8 mouse cellular contexts compared by ENCODE assay signal in the genomic region with DNA sequence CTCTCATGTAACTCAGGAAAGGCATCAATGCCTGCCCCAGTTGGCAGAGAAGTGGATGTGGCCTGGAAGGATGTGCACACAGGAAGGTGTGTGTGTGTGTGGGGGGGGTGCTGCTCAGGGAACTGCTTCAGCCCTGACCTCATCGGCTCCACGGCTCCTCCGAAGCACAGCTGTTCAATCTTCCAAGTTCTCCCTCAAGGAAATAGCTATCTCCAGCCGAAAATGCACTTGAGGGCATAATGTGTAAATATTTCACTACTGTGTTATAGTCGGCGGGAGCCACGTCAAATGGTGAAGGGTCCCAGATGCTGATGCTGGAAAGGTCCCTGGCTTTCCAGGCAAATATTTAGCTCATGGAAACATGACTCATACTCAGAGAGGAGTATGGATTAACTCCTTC. TPM values are rescaled to one million over a fixed set of nuclear protein-coding genes. Genes with fewer than 3 reads are reported as not detected.
DNase-seq lines count a peak whose midpoint lies in the region; ATAC-seq and TF ChIP-seq lines count a peak whose summit lies in the region.

No protein-coding gene starts in this region.

- peak; percentile 63 for TF ChIP-seq EP300 in stomach, postnatal 0 days (optimal IDR thresholded peaks at IDR 0.05)

- no peak for DNase-seq in limb, embryonic 10.5 days (ENCODE audit: low spot score)
- DNase-seq in stomach, postnatal 0 days (ENCODE audit: low spot score): peak; percentile 64
- no peak for DNase-seq in layer of hippocampus, adult 2 months (ENCODE audit: low spot score in 2 of 2)
- no peak for DNase-seq in spleen, adult 18-20 months

- 70% methylated on average over 7 of the region's 7 CpGs for WGBS in neural tube, embryonic 13.5 days
- 61% methylated on average over 7 of the region's 7 CpGs for WGBS in neural tube, embryonic 15.5 days
- WGBS in heart, embryonic 13.5 days: 29% methylated on average over 7 of the region's 7 CpGs
- 69% methylated on average over 7 of the region's 7 CpGs for WGBS in limb, embryonic 10.5 days
- WGBS in stomach, postnatal 0 days: 5% methylated on average over 7 of the region's 7 CpGs
- WGBS in midbrain, embryonic 15.5 days: 73% methylated on average over 7 of the region's 7 CpGs

- H3K36me3 ChIP-seq in neural tube, embryonic 13.5 days: no peaks in the 10 kb centered on the region
- H3K36me3 ChIP-seq in neural tube, embryonic 15.5 days: no peaks in the 10 kb centered on the region
- H3K36me3 ChIP-seq in heart, embryonic 13.5 days: peaks cover 50% of the 10 kb centered on the region
- peaks cover 68% of the 10 kb centered on the region for H3K36me3 ChIP-seq in limb, embryonic 10.5 days
- peaks cover 10% of the 10 kb centered on the region; the same call in 1 of the 2 replicates for H3K36me3 ChIP-seq in stomach, postnatal 0 days (ENCODE audit: control insufficient read depth, insufficient read depth, low read length)
- H3K36me3 ChIP-seq in midbrain, embryonic 15.5 days (replicated peaks): no peaks in the 10 kb centered on the region

- H3K9ac ChIP-seq in neural tube, embryonic 13.5 days: no peak overlapping the region
- H3K9ac ChIP-seq in neural tube, embryonic 15.5 days (replicated peaks): no peak overlapping the region
- no peak overlapping the region for H3K9ac ChIP-seq in heart, embryonic 13.5 days
- H3K9ac ChIP-seq in stomach, postnatal 0 days (ENCODE audit: low read length): no peak overlapping the region
- H3K9ac ChIP-seq in midbrain, embryonic 15.5 days: no peak overlapping the region

- no peak overlapping the region for H3K4me3 ChIP-seq in neural tube, embryonic 13.5 days
- no peak overlapping the region for H3K4me3 ChIP-seq in neural tube, embryonic 15.5 days (replicated peaks)
- no peak overlapping the region for H3K4me3 ChIP-seq in heart, embryonic 13.5 days
- no peak overlapping the region for H3K4me3 ChIP-seq in limb, embryonic 10.5 days
- H3K4me3 ChIP-seq in stomach, postnatal 0 days (ENCODE audit: low read depth, low read length): no peak overlapping the region
- no peak overlapping the region for H3K4me3 ChIP-seq in layer of hippocampus, adult 2 months
- no peak overlapping the region for H3K4me3 ChIP-seq in midbrain, embryonic 15.5 days

- H3K27ac ChIP-seq in neural tube, embryonic 13.5 days (replicated peaks): peak overlapping the region; percentile 61
- H3K27ac ChIP-seq in neural tube, embryonic 15.5 days (replicated peaks): no peak overlapping the region; the same call in 1 of the 2 replicates
- peak overlapping the region; percentile 88 for H3K27ac ChIP-seq in heart, embryonic 13.5 days (replicated peaks)
- peak overlapping the region; percentile 72 for H3K27ac ChIP-seq in limb, embryonic 10.5 days
- peak overlapping the region; percentile 70 for H3K27ac ChIP-seq in stomach, postnatal 0 days (replicated peaks)
- no peak overlapping the region for H3K27ac ChIP-seq in layer of hippocampus, adult 2 months
- H3K27ac ChIP-seq in midbrain, embryonic 15.5 days: no peak overlapping the region

- no peak for ATAC-seq in neural tube, embryonic 13.5 days (ENCODE audit: low read depth)
- ATAC-seq in neural tube, embryonic 15.5 days (ENCODE audit: low FRiP score): no peak
- ATAC-seq in heart, embryonic 13.5 days (ENCODE audit: extremely low read depth, insufficient number of reproducible peaks, low FRiP score, low TSS enrichment): peak; percentile 64; the same call in 1 of the 2 replicates
- ATAC-seq in stomach, postnatal 0 days (ENCODE audit: low FRiP score, low TSS enrichment): peak; percentile 84
- no peak for ATAC-seq in midbrain, embryonic 15.5 days (replicated peaks)

- no peak overlapping the region for H3K4me2 ChIP-seq in neural tube, embryonic 13.5 days
- H3K4me2 ChIP-seq in neural tube, embryonic 15.5 days: no peak overlapping the region
- H3K4me2 ChIP-seq in heart, embryonic 13.5 days: peak overlapping the region; percentile 7; the same call in 1 of the 2 replicates
- H3K4me2 ChIP-seq in stomach, postnatal 0 days (replicated peaks; ENCODE audit: low read depth): no peak overlapping the region
- no peak overlapping the region for H3K4me2 ChIP-seq in midbrain, embryonic 15.5 days

- no peaks in the 10 kb centered on the region for H3K27me3 ChIP-seq in neural tube, embryonic 13.5 days
- no peaks in the 10 kb centered on the region for H3K27me3 ChIP-seq in neural tube, embryonic 15.5 days (replicated peaks)
- no peaks in the 10 kb centered on the region for H3K27me3 ChIP-seq in heart, embryonic 13.5 days (replicated peaks)
- H3K27me3 ChIP-seq in limb, embryonic 10.5 days (ENCODE audit: low read depth, poor library complexity, severe bottlenecking): no peaks in the 10 kb centered on the region
- H3K27me3 ChIP-seq in stomach, postnatal 0 days (ENCODE audit: control insufficient read depth, insufficient read depth, low read length): no peaks in the 10 kb centered on the region
- no peaks in the 10 kb centered on the region for H3K27me3 ChIP-seq in midbrain, embryonic 15.5 days (replicated peaks)

- H3K9me3 ChIP-seq in neural tube, embryonic 13.5 days: no peaks in the 10 kb centered on the region
- H3K9me3 ChIP-seq in neural tube, embryonic 15.5 days (replicated peaks): no peaks in the 10 kb centered on the region
- H3K9me3 ChIP-seq in heart, embryonic 13.5 days: no peaks in the 10 kb centered on the region
- H3K9me3 ChIP-seq in limb, embryonic 10.5 days (replicated peaks): no peaks in the 10 kb centered on the region
- H3K9me3 ChIP-seq in stomach, postnatal 0 days (ENCODE audit: control insufficient read depth, low read length): no peaks in the 10 kb centered on the region
- H3K9me3 ChIP-seq in midbrain, embryonic 15.5 days: no peaks in the 10 kb centered on the region

- no peak for TF ChIP-seq CTCF in stomach, postnatal 0 days (IDR thresholded peaks at IDR 0.05; ENCODE audit: low read depth)
- no peak for TF ChIP-seq CTCF in layer of hippocampus, adult 2 months (conservative IDR thresholded peaks at IDR 0.05)

- H3K4me1 ChIP-seq in neural tube, embryonic 13.5 days (replicated peaks): peaks cover 26% of the 10 kb centered on the region
- peaks cover 16% of the 10 kb centered on the region for H3K4me1 ChIP-seq in neural tube, embryonic 15.5 days
- peaks cover 46% of the 10 kb centered on the region for H3K4me1 ChIP-seq in heart, embryonic 13.5 days
- peaks cover 46% of the 10 kb centered on the region for H3K4me1 ChIP-seq in limb, embryonic 10.5 days
- H3K4me1 ChIP-seq in stomach, postnatal 0 days (replicated peaks; ENCODE audit: control insufficient read depth, insufficient read depth): 0 out of 2 replicates have a peak, but pooled peaks cover 4% of the 10 kb centered on the region
- no peaks in the 10 kb centered on the region for H3K4me1 ChIP-seq in midbrain, embryonic 15.5 days

RNA-seq across cellular contexts. Expression of gene Tgfbi, which starts 25.6 kb away (rescaled TPM):
- polyA plus RNA-seq in neural tube, embryonic 13.5 days (2015; fragmentation: Nextera tagmentation; extraction: Ambion mirVana): 15.3 and 25.2 TPM in 2 replicates
- 7.7 and 26.4 TPM in 2 replicates for polyA plus RNA-seq in neural tube, embryonic 15.5 days (2015; fragmentation: Nextera tagmentation; extraction: Ambion mirVana)
- polyA plus RNA-seq in heart, embryonic 13.5 days (2015; fragmentation: Nextera tagmentation; extraction: Ambion mirVana): 59.4 and 64.5 TPM in 2 replicates
- 26.3 and 38.9 TPM in 2 replicates for polyA plus RNA-seq in limb, embryonic 10.5 days (2016; fragmentation: Nextera tagmentation; extraction: Ambion mirVana)
- 140 and 149 TPM in 2 replicates for polyA plus RNA-seq in stomach, postnatal 0 days (2015; fragmentation: Nextera tagmentation; extraction: Ambion mirVana)
- 1 to 10 TPM; 3.1 to 3.8 TPM for total RNA-seq in layer of hippocampus, adult 2 months (2021)
- polyA plus RNA-seq in midbrain, embryonic 15.5 days (2015; fragmentation: Nextera tagmentation; extraction: Ambion mirVana): 3.6 and 4.4 TPM in 2 replicates

Comparison
In these comparisons a context has a peak if more than half of its experiments do, and no peak if none do; other contexts are left out.
1. H3K27ac ChIP-seq: peak in neural tube, embryonic 13.5 days (single experiment), heart, embryonic 13.5 days (single experiment), limb, embryonic 10.5 days (single experiment) and stomach, postnatal 0 days (single experiment); none in neural tube, embryonic 15.5 days (single experiment), layer of hippocampus, adult 2 months (single experiment) and midbrain, embryonic 15.5 days (single experiment).
2. ATAC-seq: peak in heart, embryonic 13.5 days (single experiment) and stomach, postnatal 0 days (single experiment); none in neural tube, embryonic 13.5 days (single experiment), neural tube, embryonic 15.5 days (single experiment) and midbrain, embryonic 15.5 days (single experiment).